Mouse (Mus musculus): ENCODE data around the gene Ttc28.
"Not testable (repeated sequence)": the region's sequence is repeated elsewhere in the genome, so short reads cannot be mapped to it uniquely, and the experiment has no call there.

The Ttc28 gene

DNA sequence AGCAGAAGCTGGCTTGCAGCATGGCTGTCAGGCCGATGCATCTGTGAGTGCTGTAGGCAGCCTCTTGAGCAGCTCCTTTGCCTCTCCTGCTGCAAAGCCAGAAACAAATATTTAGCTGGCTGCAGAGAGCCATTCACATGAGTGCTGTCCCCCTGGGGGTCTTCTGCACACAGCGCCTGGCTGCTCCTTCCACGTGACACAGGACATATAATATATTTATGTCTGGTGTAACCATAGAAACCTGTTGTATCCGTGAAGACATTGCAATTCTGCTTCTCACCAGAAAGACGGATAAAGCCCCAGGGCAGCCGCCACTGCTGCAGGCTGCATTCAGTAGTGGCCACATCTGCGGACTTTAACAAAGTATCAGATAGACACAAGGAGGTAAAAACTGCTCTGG, 376.6 kb downstream of the Ttc28 start:
- no peak for DNase-seq

DNA sequence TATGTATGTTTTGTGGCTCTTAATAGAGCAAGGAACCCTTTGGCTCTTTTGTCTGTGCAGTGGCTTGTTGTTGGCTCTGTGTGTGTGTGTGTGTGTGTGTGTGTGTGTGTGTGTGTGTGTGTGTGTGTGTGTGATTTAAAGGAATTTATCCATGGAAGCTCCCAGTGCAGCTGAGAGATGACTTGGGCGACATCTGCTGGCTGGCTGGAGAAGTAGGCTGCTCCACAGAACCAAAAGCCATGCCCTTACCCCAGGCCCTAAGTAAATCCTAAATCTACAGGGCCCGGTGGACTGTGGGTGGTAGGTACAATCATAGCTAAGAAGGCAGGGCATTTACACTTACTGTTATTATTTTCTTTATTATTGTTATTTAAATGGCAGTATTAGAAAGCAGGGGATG, 377.5 kb downstream of the Ttc28 start:
- peak; percentile 56 for DNase-seq

DNA sequence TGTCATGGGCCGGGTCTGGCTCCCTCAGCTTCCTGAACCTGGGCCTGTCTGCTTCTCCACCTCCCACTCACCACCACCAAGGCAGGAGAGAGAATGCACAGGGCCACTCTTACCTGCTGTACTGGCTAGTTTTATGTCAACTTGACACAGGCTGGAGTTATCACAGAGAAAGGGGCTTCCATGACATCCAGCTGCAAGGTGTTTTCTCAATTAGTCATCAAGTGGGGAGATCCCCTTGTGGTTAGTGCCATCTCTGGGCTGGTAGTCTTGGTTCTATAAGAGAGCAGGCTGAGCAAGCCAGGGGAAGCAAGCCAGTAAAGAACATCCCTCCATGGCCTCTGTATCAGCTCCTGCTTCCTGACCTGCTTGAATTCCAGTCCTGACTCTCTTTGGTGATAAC, 381.6 kb downstream of the Ttc28 start:
- DNase-seq: not testable (repeated sequence)

DNA sequence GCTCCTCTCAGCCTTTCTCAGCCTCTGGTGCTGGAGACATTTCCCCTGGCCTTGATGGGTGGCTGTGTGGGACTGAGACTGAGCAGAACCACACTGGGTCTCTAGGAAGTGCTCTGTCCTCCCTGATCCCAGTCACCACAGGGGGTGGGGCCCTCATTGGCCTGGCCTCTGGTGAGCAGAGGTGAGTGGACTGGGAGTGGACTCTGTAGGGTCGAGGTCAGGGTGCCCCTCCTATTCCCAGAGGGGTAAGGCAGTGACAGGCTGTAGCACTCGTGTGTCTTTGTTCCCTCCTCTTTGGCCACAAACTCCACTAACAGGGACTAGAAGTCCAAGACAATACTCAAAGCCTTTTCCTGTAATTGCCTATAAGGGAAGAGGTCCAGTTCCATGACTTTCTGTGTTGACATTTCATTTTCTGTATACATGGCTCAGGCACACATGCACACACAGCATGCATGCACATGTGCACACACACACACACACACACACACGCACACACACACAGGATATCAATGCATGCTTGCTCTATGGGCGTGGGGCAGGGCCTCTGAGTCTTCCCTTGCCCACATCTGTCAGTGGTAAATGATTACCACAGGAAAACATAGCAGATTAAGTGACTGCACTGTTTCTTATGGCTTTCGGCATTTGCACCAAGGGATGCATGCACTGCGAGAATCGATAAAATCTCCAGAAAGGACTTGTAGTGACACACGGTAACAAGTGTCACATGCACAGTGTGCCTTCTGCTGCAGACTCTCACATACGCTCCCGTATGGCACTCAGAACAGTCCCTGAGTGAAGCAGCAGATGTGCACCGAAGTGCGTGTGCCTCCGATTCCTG, 382.4 kb downstream of the Ttc28 start:
- no peak for DNase-seq

DNA sequence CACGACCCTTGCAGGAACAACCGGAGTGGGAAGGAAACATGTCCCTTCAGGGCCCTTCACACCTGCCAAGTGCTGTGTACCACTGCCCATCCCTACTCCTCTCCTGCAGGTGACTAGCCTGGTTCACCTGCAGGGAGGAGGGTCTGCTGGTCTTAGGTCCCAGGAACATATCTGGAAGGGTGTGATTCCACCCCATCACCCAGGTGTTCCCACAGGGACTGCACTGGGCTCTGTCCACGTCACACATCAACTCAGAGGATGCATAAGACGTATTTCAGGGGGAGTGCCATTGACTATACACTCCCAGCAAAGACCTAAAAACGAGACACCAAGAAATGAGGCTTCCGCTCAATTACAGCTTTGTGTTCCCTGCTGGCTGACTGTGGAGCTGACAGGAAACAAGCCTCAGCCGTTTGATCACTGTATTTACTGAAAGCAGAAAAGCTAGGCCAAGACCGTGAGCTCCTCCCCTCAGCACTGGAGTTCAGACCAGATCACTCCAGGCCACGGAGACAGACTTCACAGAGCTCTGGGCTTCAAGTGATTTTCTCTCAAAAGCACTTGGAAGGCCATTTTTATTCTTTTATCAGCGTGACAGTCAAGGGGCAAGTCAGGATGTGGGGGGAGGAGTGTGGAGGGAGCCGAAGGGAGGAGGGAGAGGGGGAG, 383.1 kb downstream of the Ttc28 start:
- DNase-seq: no peak

DNA sequence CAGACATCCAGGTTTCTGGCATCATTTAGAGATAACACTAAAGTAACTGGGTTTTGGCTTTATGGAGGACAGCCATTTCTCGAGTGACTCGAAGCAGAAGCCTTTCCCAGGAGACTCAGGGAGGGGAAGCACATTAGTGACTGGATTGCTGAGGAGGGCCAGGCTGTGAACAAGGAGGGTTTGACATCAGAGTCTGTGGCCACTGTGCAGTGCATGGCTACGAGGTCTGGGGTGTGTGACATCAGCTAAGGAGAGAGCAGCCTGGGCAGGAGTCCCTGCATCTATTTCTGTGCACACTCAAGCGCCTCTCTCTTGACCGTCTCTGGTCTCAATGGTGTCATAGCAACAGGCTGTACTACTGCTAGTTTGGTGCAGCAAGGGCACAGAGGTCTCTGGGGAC, 383.8 kb downstream of the Ttc28 start:
- no peak for DNase-seq

DNA sequence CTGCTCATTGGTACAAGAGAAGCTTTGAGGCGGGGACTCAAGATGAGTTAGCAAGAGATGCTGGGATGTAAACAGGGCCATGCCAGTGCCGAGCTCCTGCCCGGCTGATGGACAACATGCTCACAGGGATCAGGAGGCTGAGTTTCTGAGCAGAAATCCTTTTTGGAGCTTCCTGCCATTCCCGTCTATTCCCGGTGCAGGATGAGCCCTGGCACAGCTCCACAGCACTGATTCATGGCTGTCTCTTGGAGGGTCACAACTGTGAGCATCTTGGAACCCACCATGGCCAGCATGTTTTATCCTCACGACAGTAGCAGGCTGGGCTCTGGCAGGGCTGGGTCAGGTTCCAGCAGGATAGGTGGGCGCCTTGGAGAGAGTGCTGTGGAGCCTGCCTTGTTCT, 384.9 kb downstream of the Ttc28 start:
- DNase-seq: no peak

DNA sequence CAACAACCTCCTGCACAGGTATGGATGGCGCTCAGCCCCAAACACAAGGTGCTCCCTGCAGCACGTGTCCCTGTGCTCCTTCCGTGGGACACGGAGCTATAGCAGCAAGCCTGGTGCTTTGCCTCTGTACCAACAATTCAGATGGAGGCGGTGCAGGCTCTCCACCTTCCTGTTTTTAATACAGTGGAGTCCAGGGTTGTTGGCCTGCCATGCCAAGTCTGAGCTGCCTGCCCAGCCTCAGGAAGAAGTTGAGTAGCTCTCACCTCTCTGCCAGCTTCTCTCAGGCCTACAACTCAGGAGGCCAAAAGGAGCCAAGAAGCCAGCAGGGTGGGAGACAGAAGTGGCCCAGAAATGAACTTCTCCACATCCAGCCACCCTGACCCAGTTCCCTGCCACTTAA, 387.1 kb downstream of the Ttc28 start:
- no peak for DNase-seq

DNA sequence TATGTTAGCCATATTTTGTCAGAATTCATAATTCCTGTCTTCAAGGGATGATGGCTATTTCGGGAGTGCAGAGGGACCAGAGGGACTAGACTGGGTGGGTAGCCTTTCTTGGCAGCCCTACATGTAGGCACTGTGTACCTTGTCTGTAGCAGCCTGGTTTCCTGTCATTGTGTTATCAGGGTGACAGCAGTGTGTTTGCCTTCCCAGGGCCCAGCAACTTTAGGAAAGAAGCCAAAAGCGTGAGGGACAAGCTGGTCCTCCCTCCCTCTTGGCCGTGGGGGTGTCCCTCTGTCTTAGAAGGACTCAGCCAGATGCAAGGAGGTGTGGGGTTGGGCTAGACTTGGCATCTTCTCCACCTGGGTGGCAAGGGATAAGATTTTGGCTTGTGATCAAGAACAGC, 387.5 kb downstream of the Ttc28 start:
- DNase-seq: no peak

DNA sequence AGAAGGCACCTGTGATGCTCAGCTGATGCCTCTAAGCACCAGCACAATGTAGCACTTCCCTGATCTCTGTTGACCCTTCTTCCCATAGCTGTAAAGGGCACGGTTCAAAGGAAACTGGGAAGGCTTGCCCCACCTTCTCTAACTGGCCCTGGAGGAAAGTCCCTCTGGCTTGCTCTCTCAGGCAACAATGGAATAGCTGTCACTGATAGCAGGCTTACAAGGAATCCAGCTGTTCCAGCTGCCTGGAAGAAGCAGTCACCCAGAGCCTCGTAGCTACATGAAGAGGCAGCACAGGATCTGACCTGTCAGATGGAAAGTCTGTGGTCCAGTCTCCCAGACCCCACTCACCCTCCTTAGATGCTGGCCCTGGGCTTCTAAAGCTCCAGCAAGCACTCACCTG, 389.2 kb downstream of the Ttc28 start:
- DNase-seq: no peak

DNA sequence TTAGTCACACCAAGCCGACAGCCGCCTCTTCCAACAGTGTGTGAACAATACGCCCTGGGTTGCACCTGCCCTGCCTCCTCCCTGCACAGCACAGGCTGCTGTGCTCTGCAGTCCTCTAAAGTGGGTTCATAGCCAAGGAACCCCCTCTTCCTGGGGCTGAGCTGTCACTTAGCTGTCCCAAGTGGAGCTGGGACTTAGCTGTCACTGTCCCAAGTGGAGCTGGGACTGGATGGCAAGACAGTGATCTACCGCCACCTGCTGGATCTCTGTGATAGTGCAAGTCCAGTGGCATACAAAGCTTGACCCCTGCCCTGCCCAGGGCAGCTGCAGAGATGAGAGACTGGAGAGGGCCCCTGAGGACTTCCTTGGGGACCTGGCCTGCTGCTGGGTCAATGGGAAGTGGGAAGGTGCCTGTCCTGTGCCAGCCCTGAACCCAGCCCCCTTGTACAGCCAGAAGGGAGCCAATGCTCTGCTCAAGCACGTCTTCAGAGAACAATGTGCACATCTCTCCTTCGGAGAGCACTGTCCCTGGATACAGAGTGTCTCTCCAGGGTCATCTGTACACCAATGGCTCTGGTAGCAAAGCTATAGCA, 390.1 kb downstream of the Ttc28 start:
- DNase-seq: peak; percentile 50

DNA sequence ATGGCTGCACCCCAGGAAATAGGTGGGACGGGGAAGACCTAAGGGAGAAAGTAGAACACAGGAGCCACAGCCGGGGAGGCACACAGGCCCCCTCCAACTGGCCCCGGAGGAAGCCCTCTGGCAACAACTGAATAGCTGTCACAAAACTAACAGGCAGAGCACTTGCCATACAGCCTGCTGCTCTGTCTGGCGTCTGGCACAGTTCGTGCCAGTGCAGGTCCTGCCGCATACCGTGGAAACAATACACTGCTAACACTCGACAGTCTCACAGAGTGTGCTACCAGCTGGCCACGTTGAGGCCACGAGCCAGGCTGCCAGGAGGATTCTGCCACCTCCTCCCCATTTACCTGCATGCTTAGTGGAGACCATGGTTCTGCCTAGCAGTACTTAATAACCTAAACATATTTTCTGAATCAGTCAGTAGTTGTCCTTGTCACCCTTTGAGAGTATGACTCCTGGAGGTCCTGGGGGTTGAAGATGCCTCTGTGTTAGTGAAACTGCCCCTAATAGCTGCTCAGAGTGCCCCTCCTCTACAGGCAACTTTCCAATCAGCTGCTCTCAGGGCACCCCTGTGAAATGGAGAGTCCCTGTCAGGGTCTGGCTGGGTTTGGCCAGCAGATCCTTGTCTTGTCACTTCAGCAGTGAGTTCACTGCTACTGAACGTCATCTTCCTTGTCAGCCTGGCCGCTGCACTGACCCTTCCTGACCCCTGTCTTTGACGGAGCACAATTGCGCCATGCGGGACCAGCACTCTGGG, 390.8 kb downstream of the Ttc28 start:
- DNase-seq: no peak

DNA sequence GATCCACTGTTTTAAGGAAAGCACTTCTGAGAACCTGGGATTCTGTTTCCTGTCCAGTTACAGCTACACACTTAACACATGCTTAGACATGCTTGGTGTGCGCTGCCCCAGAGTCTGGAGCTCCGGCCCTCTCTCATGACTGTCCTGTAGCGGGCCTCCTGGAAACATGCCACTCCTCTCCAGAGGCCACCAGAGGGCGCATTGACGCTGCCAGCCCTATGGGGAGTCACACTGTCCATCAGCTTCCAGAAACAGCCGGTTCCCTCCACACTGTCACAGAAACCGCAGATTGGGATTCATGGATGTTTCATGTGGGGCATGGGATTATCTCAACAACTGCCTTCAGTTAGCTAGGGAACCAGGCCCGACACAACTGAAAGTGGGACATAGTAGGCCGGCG, 394.0 kb downstream of the Ttc28 start:
- peak; percentile 75 for DNase-seq

DNA sequence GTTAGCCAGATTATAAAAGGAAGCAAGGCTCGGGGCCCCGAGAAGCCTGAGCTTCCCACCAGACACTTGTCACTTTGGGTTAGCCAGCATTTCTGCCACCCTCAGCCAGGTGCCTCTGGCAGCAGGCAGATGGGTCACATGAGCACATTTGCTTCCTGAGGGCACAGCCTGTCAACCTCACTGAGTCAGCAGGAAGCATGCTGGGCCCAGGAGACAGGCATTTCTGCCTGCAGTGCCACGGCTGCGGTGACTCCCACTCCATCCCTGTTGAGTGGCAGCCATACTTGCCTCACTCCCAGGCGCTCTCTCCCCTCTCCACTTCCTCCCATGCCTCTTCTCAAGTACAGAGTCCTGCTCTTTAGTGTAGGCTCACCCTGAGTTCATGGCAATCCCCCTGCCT, 395.3 kb downstream of the Ttc28 start:
- no peak for DNase-seq

DNA sequence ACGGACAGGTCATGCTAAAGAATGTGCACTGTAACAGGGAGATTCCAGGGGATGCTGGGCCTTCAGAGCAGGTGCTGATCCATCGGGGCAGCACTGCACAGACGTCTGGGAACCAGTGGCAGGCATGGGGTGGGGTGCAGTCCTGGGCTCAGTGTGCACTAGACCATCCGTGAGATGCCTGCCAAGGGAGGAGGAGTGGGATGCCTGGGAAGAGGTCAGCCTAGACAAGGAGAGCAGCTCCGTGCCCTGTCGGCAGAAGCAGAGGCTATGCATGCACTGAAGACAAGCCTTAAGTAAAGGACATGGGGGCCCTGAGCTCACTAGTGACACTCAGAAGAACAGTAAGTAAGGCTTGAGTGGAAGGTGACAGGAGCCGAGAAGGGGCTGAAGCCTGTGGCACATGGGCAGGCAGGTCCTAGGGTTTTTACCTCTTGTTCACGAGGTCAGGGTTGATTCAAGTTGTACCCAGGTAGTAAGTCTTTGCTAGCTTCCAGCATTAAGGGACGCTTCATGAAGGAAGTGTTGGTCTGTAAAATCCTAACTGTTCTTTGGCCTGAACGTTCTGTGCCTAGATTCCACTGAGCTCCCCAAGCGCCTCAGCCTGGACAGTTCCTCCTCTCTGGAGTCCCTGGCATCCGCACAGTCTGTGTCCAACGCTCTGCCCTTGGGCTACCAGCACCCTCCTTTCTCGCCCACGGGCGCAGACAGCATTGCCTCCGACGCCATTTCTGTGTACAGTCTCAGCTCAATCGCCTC, 405.0 kb downstream of the Ttc28 start:
- DNase-seq: no peak

DNA sequence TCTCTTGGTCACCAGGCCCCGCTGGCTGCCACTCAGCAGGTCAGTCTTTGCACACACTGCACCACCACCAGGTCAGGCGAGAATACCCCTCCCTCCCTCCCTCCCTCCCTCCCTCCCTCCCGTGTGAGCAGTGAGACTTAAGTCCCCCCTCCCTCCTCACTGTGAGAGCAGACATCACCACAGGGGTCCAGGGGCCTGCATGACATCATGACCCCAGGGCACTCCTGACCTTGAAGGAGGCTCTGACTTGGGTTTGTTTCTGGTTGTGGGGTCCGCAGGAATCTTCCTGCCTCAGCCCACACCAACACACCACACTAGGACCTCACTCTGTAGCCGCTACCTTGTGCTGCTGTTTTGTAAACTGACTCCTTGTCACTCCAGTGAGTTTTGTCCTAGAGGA, 408.0 kb downstream of the Ttc28 start:
- DNase-seq: no peak

DNA sequence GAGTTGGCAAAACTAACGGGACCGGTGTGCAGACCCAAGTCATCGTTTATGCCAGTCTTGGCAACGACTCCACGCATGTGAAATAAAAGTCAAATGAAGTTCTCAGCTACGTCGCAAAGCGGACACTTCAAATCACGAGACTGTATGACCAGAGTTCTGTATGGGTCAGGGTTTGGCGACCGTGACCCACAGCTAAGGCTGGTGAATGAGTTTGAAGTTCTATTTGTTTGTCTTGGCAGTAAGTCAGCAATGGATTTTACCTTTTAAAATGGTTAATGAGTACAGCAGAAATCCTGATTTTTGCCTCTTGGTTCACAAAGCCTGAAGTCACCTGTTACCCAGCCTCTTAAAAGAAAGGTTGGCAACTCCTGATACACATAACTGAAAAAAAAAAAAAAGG, 408.9 kb downstream of the Ttc28 start:
- DNase-seq: no peak

DNA sequence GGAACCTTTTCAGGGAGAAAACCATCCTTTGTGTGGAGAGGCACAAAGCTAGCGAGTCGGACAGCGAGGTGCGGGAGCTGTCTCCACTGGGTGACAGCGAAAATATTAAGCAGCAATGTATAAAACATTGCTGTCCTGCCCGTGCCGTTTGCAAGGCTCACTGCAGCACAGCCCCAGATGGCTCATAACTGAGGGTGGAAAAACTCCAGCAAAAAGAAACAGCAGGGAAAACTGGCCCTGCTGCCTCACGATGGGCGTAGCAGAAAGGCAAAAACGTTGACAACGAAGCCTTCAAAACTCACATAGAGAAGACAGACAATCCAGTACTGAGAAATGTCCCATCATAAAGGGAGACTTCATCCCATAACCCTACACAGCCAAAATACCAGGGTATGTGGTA, 410.5 kb downstream of the Ttc28 start:
- no peak for DNase-seq

DNA sequence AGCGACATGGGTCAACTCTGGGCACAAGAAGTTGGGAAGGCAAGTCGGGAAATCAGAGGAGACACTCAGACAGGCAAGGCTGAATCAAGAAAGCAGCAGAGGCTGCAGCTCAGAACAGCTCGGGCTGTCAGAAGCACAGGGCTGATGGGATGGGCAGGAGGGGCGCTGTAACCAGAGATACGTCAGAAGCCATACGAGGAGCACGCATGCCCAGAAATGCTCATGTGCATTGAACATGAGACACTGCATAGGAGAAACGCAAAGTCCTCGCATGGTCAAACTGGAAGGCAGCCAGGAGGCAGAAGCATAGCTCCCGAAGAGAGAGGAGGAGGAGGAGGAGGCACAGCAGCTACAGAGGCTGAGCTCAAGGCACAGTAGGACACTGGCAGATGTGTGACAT, 412.0 kb downstream of the Ttc28 start:
- DNase-seq: no peak

DNA sequence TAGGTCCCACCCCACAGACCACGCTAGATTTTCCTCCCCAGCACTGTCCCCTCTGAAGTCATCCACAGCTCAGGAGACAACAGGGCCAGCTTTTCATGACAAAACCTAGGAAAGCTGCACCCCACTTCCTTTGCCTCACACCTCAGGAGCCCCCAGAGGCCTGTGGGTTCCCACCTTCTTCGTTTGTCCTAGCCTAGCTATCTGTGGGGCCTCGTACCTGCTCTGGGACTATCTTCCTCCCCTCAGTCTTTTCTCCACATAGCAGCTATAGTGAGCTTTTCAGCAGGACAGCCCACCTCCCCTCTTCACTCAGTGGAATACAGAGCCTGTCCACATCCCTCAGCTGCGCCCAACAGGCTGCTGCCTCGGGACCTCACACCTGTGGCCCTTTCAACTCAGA, 418.2 kb downstream of the Ttc28 start:
- no peak for DNase-seq

DNA sequence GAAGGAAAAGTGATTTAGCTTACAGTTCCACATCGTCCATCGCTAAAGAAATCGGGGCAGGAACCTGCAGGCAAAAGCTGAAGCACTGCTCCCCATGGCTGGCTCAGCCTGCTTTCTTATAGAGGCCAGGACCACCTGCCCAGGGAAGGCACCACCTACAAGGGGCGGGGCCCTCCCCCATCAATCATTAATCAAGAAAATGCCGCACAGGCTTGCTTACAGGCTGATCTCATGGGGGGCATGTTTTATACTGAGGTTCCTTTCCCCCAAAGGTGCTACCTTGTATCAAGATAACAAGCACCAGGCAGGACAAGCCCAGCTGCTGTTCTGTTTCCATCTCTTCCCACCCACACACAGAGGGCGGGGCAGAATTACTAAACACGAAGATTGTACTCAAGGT, 419.1 kb downstream of the Ttc28 start:
- DNase-seq: no peak

DNA sequence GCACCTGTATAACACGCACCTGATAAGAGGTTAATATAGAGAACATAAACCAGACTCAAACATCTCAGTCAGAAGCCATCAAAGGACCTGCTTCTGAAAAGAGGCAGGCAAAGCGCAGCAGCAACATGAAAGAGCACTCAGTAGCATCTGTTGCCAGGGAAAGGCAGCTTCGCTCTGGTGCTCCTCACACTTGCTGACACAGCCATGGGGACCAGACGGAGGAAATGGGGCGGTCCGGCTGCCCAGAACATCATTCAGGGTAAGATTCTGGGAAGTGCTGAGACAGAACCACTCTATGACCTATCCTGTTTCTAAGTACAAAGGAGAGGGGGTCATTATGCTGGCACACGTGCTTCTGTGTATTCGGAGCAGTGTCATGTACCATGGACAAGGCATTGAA, 421.2 kb downstream of the Ttc28 start:
- no peak for DNase-seq

DNA sequence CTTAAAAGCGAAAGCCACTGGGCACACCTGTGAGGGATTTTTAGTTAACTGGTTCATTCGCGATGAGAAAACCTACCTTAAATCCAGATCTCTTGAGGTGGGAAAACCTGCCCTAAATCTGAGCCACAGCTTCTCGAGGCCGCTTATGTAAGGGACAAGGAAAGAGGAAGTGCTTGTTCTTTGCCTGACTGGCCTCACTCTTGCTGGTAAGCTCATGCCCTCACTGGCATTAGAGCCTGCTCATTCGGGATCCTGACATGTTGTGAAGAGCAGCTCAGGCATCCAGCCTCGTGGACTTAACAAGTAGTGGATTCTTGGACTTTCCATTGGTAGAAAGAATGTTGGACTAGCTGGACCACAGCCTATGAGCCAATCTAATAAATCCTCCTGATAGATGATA, 422.1 kb downstream of the Ttc28 start:
- DNase-seq: no peak

Measured in cerebellum, adult 11-12 months (tissue).